Mouse (Mus musculus) neutrophil, adult 83 days (primary cell): ENCODE data around the gene Olfr414. TPM values are rescaled to one million over a fixed set of nuclear protein-coding genes. Genes with fewer than 3 reads are reported as not detected.

Experiments
- total RNA-seq, 2 experiments: library from RNA; stranded (reverse); gene quantifications; one replicate each; pipeline ENCODE4 v1.2.4; 2023

The Olfr414 gene
- total RNA-seq = not detected

GRCm38 (mm10) chr1:174423764-174424163 lies at the start of gene Olfr414:
Gene Olfr414, plus strand, starts transcription at chr1:174424064.

GRCm38 (mm10) chr1:174390746-174391145 lies 33.1 kb upstream of the Olfr414 start, which contains the start of gene Olfr248:
Gene Olfr248, plus strand, starts transcription at chr1:174391046.

GRCm38 (mm10) chr1:174441782-174442181 lies 17.9 kb downstream of the Olfr414 start, which contains the start of gene Olfr220:
Gene Olfr220, plus strand, starts transcription at chr1:174442082.

Other genes starting within 250 kb of the Olfr414 start
- gene Olfr419, start 172.0 kb upstream of the Olfr414 start, total RNA-seq = not detected
- gene Mptx1, start 93.5 kb upstream of the Olfr414 start, total RNA-seq = not detected
- not detected for gene Olfr417, start 58.9 kb upstream of the Olfr414 start, total RNA-seq
- gene Olfr248, start 33.0 kb upstream of the Olfr414 start, total RNA-seq = not detected
- not detected for gene Olfr220, start 18.0 kb downstream of the Olfr414 start, total RNA-seq
- under 1 TPM; 0.04 to 0.09 TPM for gene Fmn2, start 77.8 kb downstream of the Olfr414 start, total RNA-seq